Mouse (Mus musculus): ENCODE data around the gene Srp68.

The Srp68 gene

GRCm38 (mm10) chr11:116208660-116209059 is 65.4 kb downstream of the Srp68 start:
- no peak for DNase-seq (ENCODE audit: low spot score)

- DNase-seq (ENCODE audit: low spot score), result no peak
Observed at GRCm38 (mm10) chr11:116206678-116207077, 67.3 kb downstream of the Srp68 start.

- no peak for DNase-seq (ENCODE audit: low spot score)
Observed at GRCm38 (mm10) chr11:116203150-116203549, 70.9 kb downstream of the Srp68 start.

- no peak for DNase-seq (ENCODE audit: low spot score)
Observed at GRCm38 (mm10) chr11:116201151-116201550, 72.9 kb downstream of the Srp68 start.

- peak; percentile 100 for DNase-seq (ENCODE audit: low spot score)
Observed at GRCm38 (mm10) chr11:116198639-116199531, 75.1 kb downstream of the Srp68 start, which contains the start of the genes Ten1 and Acox1. TSS of gene Ten1 (plus strand) at chr11:116198855. TSS of gene Acox1 (minus strand) at chr11:116199045.

- DNase-seq (ENCODE audit: low spot score), result peak; percentile 46
Observed at GRCm38 (mm10) chr11:116198132-116198531, 75.9 kb downstream of the Srp68 start.

- no peak for DNase-seq (ENCODE audit: low spot score)
Observed at GRCm38 (mm10) chr11:116197584-116197906, 76.5 kb downstream of the Srp68 start.

GRCm38 (mm10) chr11:116196866-116197583 is 77.0 kb downstream of the Srp68 start:
- no peak for DNase-seq (ENCODE audit: low spot score)

- no peak for DNase-seq (ENCODE audit: low spot score)
Observed at GRCm38 (mm10) chr11:116196336-116196735, 77.7 kb downstream of the Srp68 start.

GRCm38 (mm10) chr11:116195252-116195651 is 78.8 kb downstream of the Srp68 start:
- no peak for DNase-seq (ENCODE audit: low spot score)
